Mouse (Mus musculus) neural tube, embryonic 14.5 days (tissue): ENCODE measurements around the gene Gigyf1. TPM values are rescaled to one million over a fixed set of nuclear protein-coding genes. Genes with fewer than 3 reads are reported as not detected.

ENCODE experiments used
- ATAC-seq: fragments of 200-750 bp; cut with Nextera tagmentation; 2 replicates; pipeline ENCODE4 v1.8.0; 2017; ENCODE audit warnings: low read depth, mild to moderate bottlenecking, moderate TSS enrichment, moderate library complexity
- H3K27ac ChIP-seq: fragments of 300-500 bp; sonication (generic); 2 replicates; pipeline ENCODE4 v1.5.1; 2014; ENCODE audit warnings: low read depth, mild to moderate bottlenecking, control low read depth, low read length, moderate library complexity, mixed read lengths
- H3K27me3 ChIP-seq: fragments of 300-500 bp; sonication (generic); 2 replicates; pipeline ENCODE4 v1.6.1; 2014; ENCODE audit warnings: low read length; ENCODE audit not compliant: control insufficient read depth, insufficient read depth
- H3K36me3 ChIP-seq: fragments of 300-500 bp; sonication (generic); 2 replicates; pipeline ENCODE4 v1.6.1; 2014; ENCODE audit warnings: low read length, mixed read lengths; ENCODE audit not compliant: control insufficient read depth, insufficient read depth
- H3K4me1 ChIP-seq: fragments of 300-500 bp; sonication (generic); 2 replicates; pipeline ENCODE4 v1.6.1; 2014; ENCODE audit warnings: low read length; ENCODE audit not compliant: control insufficient read depth, insufficient read depth
- H3K4me2 ChIP-seq: fragments of 300-500 bp; sonication (generic); 2 replicates; pipeline ENCODE4 v1.6.1; 2014; ENCODE audit warnings: mild to moderate bottlenecking, low read depth, low read length, control low read depth
- H3K4me3 ChIP-seq: fragments of 300-500 bp; sonication (generic); 2 replicates; pipeline ENCODE4 v1.5.1; 2014; ENCODE audit warnings: low read depth, low read length, control low read depth, mixed read lengths
- H3K9ac ChIP-seq: fragments of 300-500 bp; sonication (generic); replicated peaks from 2 replicates; pipeline ENCODE4 v1.6.1; 2014; ENCODE audit warnings: low read depth, mild to moderate bottlenecking, control low read depth, low read length, mixed read lengths
- H3K9me3 ChIP-seq: fragments of 300-500 bp; sonication (generic); 2 replicates; pipeline ENCODE4 v1.6.1; 2016; ENCODE audit warnings: low read length; ENCODE audit not compliant: control insufficient read depth
- WGBS: fragments of 180-500 bp; shearing (Covaris S2); extraction: QIAGEN DNeasy Blood & Tissue Kit; methylation state at CpG from one replicate; pipeline ENCODE4 v1.1.7; 2014; 5-methylcytosine and 5-hydroxymethylcytosine counted together
- polyA plus RNA-seq: library from polyadenylated mRNA; unstranded; fragments of >200 nt; fragmentation: Nextera tagmentation; extraction: Ambion mirVana; gene quantifications from 2 replicates; pipeline ENCODE4 v1.2.1, GENCODE M21; 2014

The Gigyf1 gene
- polyA plus RNA-seq, 1 experiment from 2014 or later = 21.2 TPM

- Histone ChIP-seq H3K36me3 (no peaks in the 10 kb centered on the region), H3K9ac (no peak overlapping the region), H3K4me2 (no peak overlapping the region), H3K4me3 (no peak overlapping the region), H3K27me3 (no peaks in the 10 kb centered on the region), H3K4me1 (no peaks in the 10 kb centered on the region), H3K9me3 (no peaks in the 10 kb centered on the region), H3K27ac (no peak overlapping the region)
- ATAC-seq = no peak
- 60% methylated on average over 4 of the region's 4 CpGs for WGBS
Observed at GRCm38 (mm10) chr5:137537461-137537860, 19.1 kb downstream of the Gigyf1 start.

DNA sequence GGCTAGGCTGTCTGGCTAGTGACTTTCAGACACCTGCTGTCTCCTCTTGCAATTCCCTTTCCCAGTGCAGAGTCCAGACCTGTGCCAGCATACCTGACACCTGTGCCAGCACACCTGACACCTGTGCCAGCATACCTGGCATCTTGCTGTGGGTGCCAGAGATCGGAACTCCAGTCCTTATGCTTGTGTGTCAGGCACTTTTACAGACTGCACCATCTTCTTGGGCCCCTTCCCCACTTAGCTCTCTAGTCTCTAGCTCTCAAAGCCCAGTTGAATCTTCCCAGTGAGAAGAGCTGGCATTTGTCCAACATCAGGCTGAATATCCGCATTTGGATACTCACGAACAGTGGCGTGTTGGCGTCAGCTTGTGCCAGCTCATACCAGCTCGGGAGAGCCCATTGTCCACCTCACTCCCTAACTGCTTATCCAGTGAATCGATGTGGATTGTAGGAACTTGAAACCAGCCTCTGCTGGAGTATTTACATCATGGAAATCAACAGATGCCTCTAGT lies 21.0 kb downstream of the Gigyf1 start:
- H3K27ac ChIP-seq = no peak overlapping the region
- WGBS = 53% methylated on average over 7 of the region's 7 CpGs
- H3K4me2 ChIP-seq = no peak overlapping the region
- H3K36me3 ChIP-seq = no peaks in the 10 kb centered on the region
- H3K4me3 ChIP-seq = no peak overlapping the region
- H3K4me1 ChIP-seq = no peaks in the 10 kb centered on the region
- no peak overlapping the region for H3K9ac ChIP-seq
- no peak; the same call in 1 of the 2 replicates for ATAC-seq
- no peaks in the 10 kb centered on the region for H3K9me3 ChIP-seq
- H3K27me3 ChIP-seq = no peaks in the 10 kb centered on the region

- no peaks in the 10 kb centered on the region for H3K36me3 ChIP-seq
- H3K9ac ChIP-seq = no peak overlapping the region
- H3K27me3 ChIP-seq = no peaks in the 10 kb centered on the region
- no peaks in the 10 kb centered on the region for H3K4me1 ChIP-seq
- 73% methylated on average over 6 of the region's 6 CpGs for WGBS
- H3K4me2 ChIP-seq = no peak overlapping the region
- no peak for ATAC-seq
- no peaks in the 10 kb centered on the region for H3K9me3 ChIP-seq
- no peak overlapping the region for H3K27ac ChIP-seq
- no peak overlapping the region for H3K4me3 ChIP-seq
Observed at GRCm38 (mm10) chr5:137540991-137541390, 22.6 kb downstream of the Gigyf1 start.

- Histone ChIP-seq H3K27ac (no peak overlapping the region), H3K27me3 (no peaks in the 10 kb centered on the region), H3K4me1 (no peaks in the 10 kb centered on the region), H3K36me3 (no peaks in the 10 kb centered on the region), H3K9me3 (no peaks in the 10 kb centered on the region), H3K4me2 (no peak overlapping the region), H3K4me3 (no peak overlapping the region), H3K9ac (no peak overlapping the region)
- no peak for ATAC-seq
- WGBS = 74% methylated on average over 5 of the region's 5 CpGs
Observed at GRCm38 (mm10) chr5:137541768-137542540, 23.6 kb downstream of the Gigyf1 start.

DNA sequence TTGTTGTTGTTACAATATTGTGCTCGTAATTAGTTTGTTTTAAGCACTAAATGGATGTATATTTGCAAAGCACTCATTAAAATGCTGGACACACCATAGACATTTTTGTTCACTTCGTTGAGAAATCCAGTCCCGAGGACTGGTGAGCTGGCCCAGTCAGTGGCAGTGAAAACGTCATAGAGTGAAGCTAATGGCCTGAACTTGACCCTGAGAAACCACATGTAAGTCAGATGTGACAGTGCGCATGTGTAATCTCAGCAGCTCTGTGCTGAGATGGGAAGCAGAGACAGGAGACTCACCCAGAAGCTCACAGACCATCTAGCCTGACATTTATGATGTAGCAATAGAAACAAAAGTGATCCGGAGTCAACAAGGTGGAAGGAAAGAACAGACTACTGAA lies 26.6 kb downstream of the Gigyf1 start:
- WGBS = 68% methylated on average over 6 of the region's 6 CpGs
- Histone ChIP-seq H3K4me3 (no peak overlapping the region), H3K4me1 (no peaks in the 10 kb centered on the region), H3K9me3 (no peaks in the 10 kb centered on the region), H3K27me3 (no peaks in the 10 kb centered on the region), H3K36me3 (no peaks in the 10 kb centered on the region), H3K4me2 (no peak overlapping the region), H3K27ac (no peak overlapping the region), H3K9ac (no peak overlapping the region)
- ATAC-seq = no peak

DNA sequence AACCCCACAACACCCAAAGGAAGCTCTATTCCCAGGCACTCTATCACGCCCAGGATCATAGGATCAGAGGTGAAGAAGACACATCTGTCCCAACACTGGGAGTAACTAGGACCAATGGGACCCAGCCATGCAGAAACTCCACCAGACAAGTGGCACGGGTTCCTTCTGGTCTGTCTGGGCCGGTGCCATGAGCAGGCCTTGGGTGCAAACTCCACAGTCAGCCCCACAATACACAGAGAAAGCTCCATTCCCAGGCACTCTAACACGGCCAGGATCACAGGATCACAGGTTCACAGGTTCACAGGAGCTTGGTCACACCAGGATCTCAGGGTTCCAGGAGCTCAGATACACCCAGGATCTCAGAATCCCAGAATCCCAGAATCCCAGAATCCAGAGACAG lies 27.2 kb downstream of the Gigyf1 start:
- no peak overlapping the region for H3K27ac ChIP-seq
- H3K4me2 ChIP-seq = no peak overlapping the region
- no peaks in the 10 kb centered on the region for H3K27me3 ChIP-seq
- H3K9me3 ChIP-seq = no peaks in the 10 kb centered on the region
- no peaks in the 10 kb centered on the region for H3K36me3 ChIP-seq
- H3K9ac ChIP-seq = no peak overlapping the region
- 82% methylated on average over 4 of the region's 4 CpGs for WGBS
- no peak for ATAC-seq
- H3K4me1 ChIP-seq = no peaks in the 10 kb centered on the region
- H3K4me3 ChIP-seq = no peak overlapping the region

- ATAC-seq = no peak
- Histone ChIP-seq H3K27me3 (no peaks in the 10 kb centered on the region), H3K9me3 (no peaks in the 10 kb centered on the region), H3K4me1 (peaks cover 9% of the 10 kb centered on the region; the same call in 1 of the 2 replicates), H3K4me2 (no peak overlapping the region), H3K9ac (no peak overlapping the region), H3K36me3 (no peaks in the 10 kb centered on the region), H3K4me3 (no peak overlapping the region), H3K27ac (no peak overlapping the region)
- WGBS = 79% methylated on average over 2 of the region's 2 CpGs
Observed at GRCm38 (mm10) chr5:137549840-137550239, 31.5 kb downstream of the Gigyf1 start.

- H3K4me2 ChIP-seq = no peak overlapping the region
- H3K36me3 ChIP-seq = no peaks in the 10 kb centered on the region
- H3K4me1 ChIP-seq = peaks cover 10% of the 10 kb centered on the region; the same call in 1 of the 2 replicates
- no peak for ATAC-seq
- H3K9ac ChIP-seq = no peak overlapping the region
- no peaks in the 10 kb centered on the region for H3K9me3 ChIP-seq
- no peaks in the 10 kb centered on the region for H3K27me3 ChIP-seq
- H3K27ac ChIP-seq = no peak overlapping the region
- H3K4me3 ChIP-seq = no peak overlapping the region
- WGBS = 80% methylated on average over 5 of the region's 5 CpGs
Observed at GRCm38 (mm10) chr5:137551119-137551518, 32.8 kb downstream of the Gigyf1 start.

- no peaks in the 10 kb centered on the region for H3K36me3 ChIP-seq
- peak overlapping the region; percentile 76 for H3K27ac ChIP-seq
- H3K27me3 ChIP-seq = no peaks in the 10 kb centered on the region
- no peaks in the 10 kb centered on the region for H3K9me3 ChIP-seq
- peak; percentile 19; the same call in 1 of the 2 replicates for ATAC-seq
- H3K4me1 ChIP-seq = peaks cover 10% of the 10 kb centered on the region; the same call in 1 of the 2 replicates
- H3K4me2 ChIP-seq = peak overlapping the region; percentile 50
- H3K9ac ChIP-seq = peak overlapping the region; percentile 56
- H3K4me3 ChIP-seq = peak overlapping the region; percentile 43
- WGBS = 23% methylated on average over 6 of the region's 6 CpGs
Observed at GRCm38 (mm10) chr5:137553000-137553399, 34.7 kb downstream of the Gigyf1 start.
